Mouse (Mus musculus) heart, adult 2 months (tissue): Measurements from ENCODE around the gene Ly6g6f. TPM values are rescaled to one million over a fixed set of nuclear protein-coding genes. Genes with fewer than 3 reads are reported as not detected.

Source experiments
- DNase-seq, 2 experiments: peaks; one replicate each; pipeline ENCODE4 v3.0.0; 2021
- H3K27ac ChIP-seq: fragments of 200-600 bp; 2 replicates; pipeline ENCODE4 v1.8.1; 2022
- H3K27me3 ChIP-seq: fragments of 200-500 bp; 2 replicates; pipeline ENCODE4 v1.6.1; 2012; ENCODE audit warnings: mild to moderate bottlenecking, low read length, inconsistent platforms, mixed read lengths; ENCODE audit not compliant: control insufficient read depth, insufficient read depth
- H3K36me3 ChIP-seq: fragments of 200-500 bp; 2 replicates; pipeline ENCODE4 v1.6.1; 2012; ENCODE audit warnings: low read length, inconsistent platforms; ENCODE audit not compliant: control insufficient read depth, insufficient read depth
- H3K4me1 ChIP-seq: fragments of 200-500 bp; 2 replicates; pipeline ENCODE4 v1.6.1; 2011; ENCODE audit warnings: low read length; ENCODE audit not compliant: control insufficient read depth, insufficient read depth
- H3K4me3 ChIP-seq: fragments of 200-600 bp; 2 replicates; pipeline ENCODE4 v1.8.1; 2022
- H3K79me2 ChIP-seq: fragments of 200-500 bp; replicated peaks from 2 replicates; pipeline ENCODE4 v1.6.1; 2012; ENCODE audit warnings: mild to moderate bottlenecking, inconsistent platforms, low read length, moderate library complexity, mixed read lengths; ENCODE audit not compliant: control insufficient read depth, insufficient read depth
- H3K9ac ChIP-seq: fragments of 200-500 bp; 2 replicates; pipeline ENCODE4 v1.6.1; 2012; ENCODE audit warnings: low read depth, mild to moderate bottlenecking, control low read depth, inconsistent platforms, low read length, mixed read lengths
- CTCF ChIP-seq: fragments of 200-600 bp; IDR thresholded peaks from 2 replicates; pipeline ENCODE4 v1.8.1; 2022; ENCODE audit warnings: antibody characterized with exemption, mild to moderate bottlenecking, moderate library complexity
- EP300 ChIP-seq: fragments of 200-500 bp; IDR thresholded peaks from 2 replicates; pipeline ENCODE4 v1.6.1; 2011; ENCODE audit warnings: low read depth, low read length, control low read depth; ENCODE audit not compliant: insufficient read depth
- POLR2A ChIP-seq: fragments of 200-500 bp; IDR thresholded peaks from 2 replicates; pipeline ENCODE4 v1.6.1; 2011; ENCODE audit warnings: mild to moderate bottlenecking, low read depth, low read length, control low read depth; ENCODE audit not compliant: insufficient read depth
- WGBS: fragments of 180-500 bp; shearing (Covaris S2); methylation state at CpG from one replicate; pipeline ENCODE4 v1.1.7; 2018; 5-methylcytosine and 5-hydroxymethylcytosine counted together
- intact Hi-C: fragments of 180-260 bp; cut with DNase I; formaldehyde crosslinking; loops from one replicate; pipeline ENCODE4 v1.15.1; 2025
- polyA plus RNA-seq: library from polyadenylated mRNA; depleted of rRNA; stranded (reverse); fragments of >200 nt; gene quantifications from 2 replicates; pipeline ENCODE4 v1.2.3, GENCODE M21; 2012; rRNA removed
- total RNA-seq, 2 experiments: library from RNA; stranded (reverse); gene quantifications; 2 replicates each; pipeline ENCODE4 v1.2.3; 2021

Ly6g6f gene
- total and polyA plus RNA-seq, 3 experiments = 0.27 TPM; not detected in 2

- whole genome bisulfite sequencing = 73% methylated on average over 7 of the region's 7 CpGs
- H3K27ac ChIP-seq = no peak overlapping the region
- H3K36me3 ChIP-seq = no peaks in the 10 kb centered on the region
- H3K27me3 ChIP-seq = no peaks in the 10 kb centered on the region
- TF ChIP-seq CTCF (no peak), POLR2A (no peak), EP300 (no peak)
- no peaks in the 10 kb centered on the region for H3K79me2 ChIP-seq
- H3K4me1 ChIP-seq = no peaks in the 10 kb centered on the region
- H3K4me3 ChIP-seq = no peak overlapping the region
- intact Hi-C loops = no loop called here
- no peak for DNase-seq
- no peak overlapping the region for H3K9ac ChIP-seq
Observed at GRCm38 (mm10) chr17:35031880-35032279, 53.5 kb downstream of the Ly6g6f start.

- Histone ChIP-seq H3K4me1 (no peaks in the 10 kb centered on the region), H3K36me3 (no peaks in the 10 kb centered on the region), H3K4me3 (no peak overlapping the region), H3K79me2 (no peaks in the 10 kb centered on the region), H3K27me3 (no peaks in the 10 kb centered on the region), H3K9ac (no peak overlapping the region), H3K27ac (no peak overlapping the region)
- TF ChIP-seq CTCF (no peak), EP300 (no peak), POLR2A (no peak)
- 89% methylated on average over 11 of the region's 11 CpGs for WGBS
- intact Hi-C loops = no loop called here
- no peak for DNase-seq
Observed at GRCm38 (mm10) chr17:35031272-35031671, 54.1 kb downstream of the Ly6g6f start.

Other genes with a start within 250 kb of the Ly6g6f start
Only the 30 nearest of the 46 such genes appear.
- gene Hspa1b, start 126.4 kb downstream of the Ly6g6f start, total RNA-seq = 10 to 100 TPM in 1 of 2 experiments, 1 to 10 TPM in 1; 2.9 to 11.2 TPM
- 2.0 and 6.3 TPM in 2 replicates for gene Hspa1b, start 126.4 kb downstream of the Ly6g6f start, polyA plus RNA-seq
- gene Gm20481, start 115.7 kb downstream of the Ly6g6f start, total RNA-seq = not detected
- not detected in 2 replicates for gene Gm20481, start 115.7 kb downstream of the Ly6g6f start, polyA plus RNA-seq
- gene Hspa1a, start 113.5 kb downstream of the Ly6g6f start, total RNA-seq = 1 to 10 TPM; 3.3 to 9.8 TPM
- 3.0 and 5.9 TPM in 2 replicates for gene Hspa1a, start 113.5 kb downstream of the Ly6g6f start, polyA plus RNA-seq
- 10 to 100 TPM in 1 of 2 experiments, 1 to 10 TPM in 1; 8.3 to 10.9 TPM for gene Hspa1l, start 112.9 kb downstream of the Ly6g6f start, total RNA-seq
- 3.6 and 6.6 TPM in 2 replicates for gene Hspa1l, start 112.9 kb downstream of the Ly6g6f start, polyA plus RNA-seq
- 10 to 100 TPM; 17.3 to 21.3 TPM for gene Lsm2, start 103.7 kb downstream of the Ly6g6f start, total RNA-seq
- 50.7 and 58.0 TPM in 2 replicates for gene Lsm2, start 103.7 kb downstream of the Ly6g6f start, polyA plus RNA-seq
- 10 to 100 TPM; 27.0 to 28.5 TPM for gene Vars, start 84.6 kb downstream of the Ly6g6f start, total RNA-seq
- gene Vars, start 84.6 kb downstream of the Ly6g6f start, polyA plus RNA-seq = 32.7 and 39.2 TPM in 2 replicates
- gene Vwa7, start 69.0 kb downstream of the Ly6g6f start, total RNA-seq = 10 to 100 TPM; 10.0 to 10.9 TPM
- gene Vwa7, start 69.0 kb downstream of the Ly6g6f start, polyA plus RNA-seq = 7.5 and 10.2 TPM in 2 replicates
- gene Sapcd1, start 57.6 kb downstream of the Ly6g6f start, total RNA-seq = not detected
- gene Sapcd1, start 57.6 kb downstream of the Ly6g6f start, polyA plus RNA-seq = 0.20 and 0.67 TPM in 2 replicates
- under 1 TPM; 0.23 to 0.29 TPM for gene Msh5, start 38.9 kb downstream of the Ly6g6f start, total RNA-seq
- gene Msh5, start 38.9 kb downstream of the Ly6g6f start, polyA plus RNA-seq = 1.00 and 1.2 TPM in 2 replicates
- gene Clic1, start 35.6 kb downstream of the Ly6g6f start, total RNA-seq = 10 to 100 TPM; 32.5 to 33.1 TPM
- 44.4 and 51.6 TPM in 2 replicates for gene Clic1, start 35.6 kb downstream of the Ly6g6f start, polyA plus RNA-seq
- gene Ddah2, start 26.6 kb downstream of the Ly6g6f start, total RNA-seq = 10 to 100 TPM; 20.0 to 20.5 TPM
- gene Ddah2, start 26.6 kb downstream of the Ly6g6f start, polyA plus RNA-seq = 31.4 and 40.8 TPM in 2 replicates
- under 1 TPM; 0.34 to 0.55 TPM for gene Ly6g6c, start 20.2 kb downstream of the Ly6g6f start, total RNA-seq
- 0.23 and 0.64 TPM in 2 replicates for gene Ly6g6c, start 20.2 kb downstream of the Ly6g6f start, polyA plus RNA-seq
- 1 to 10 TPM in 1 of 2 experiments, under 1 TPM in 1; 0.31 to 2.4 TPM for gene Mpig6b, start 19.4 kb downstream of the Ly6g6f start, total RNA-seq
- gene Mpig6b, start 19.4 kb downstream of the Ly6g6f start, polyA plus RNA-seq = 0.32 and 1.4 TPM in 2 replicates
- gene Ly6g6e, start 8.7 kb downstream of the Ly6g6f start, total RNA-seq = not detected
- gene Ly6g6e, start 8.7 kb downstream of the Ly6g6f start, polyA plus RNA-seq = 0.41 TPM in 1 of 2 replicates, not detected in the other
- under 1 TPM in 1 of 2 experiments, not detected in 1; 0.61 TPM for gene Ly6g6d, start 7.5 kb downstream of the Ly6g6f start, total RNA-seq
- 1.3 and 1.6 TPM in 2 replicates for gene Ly6g6d, start 7.5 kb downstream of the Ly6g6f start, polyA plus RNA-seq
- 10 to 100 TPM; 53.2 to 62.5 TPM for gene Abhd16a, start 3.7 kb upstream of the Ly6g6f start, total RNA-seq
- gene Abhd16a, start 3.7 kb upstream of the Ly6g6f start, polyA plus RNA-seq = 95.7 and 98.2 TPM in 2 replicates
- gene Ly6g5c, start 22.7 kb upstream of the Ly6g6f start, total RNA-seq = not detected
- gene Ly6g5c, start 22.7 kb upstream of the Ly6g6f start, polyA plus RNA-seq = not detected in 2 replicates
- under 1 TPM in 1 of 2 experiments, not detected in 1; 0.36 TPM for gene Ly6g5b, start 29.8 kb upstream of the Ly6g6f start, total RNA-seq
- gene Ly6g5b, start 29.8 kb upstream of the Ly6g6f start, polyA plus RNA-seq = 0.23 and 0.35 TPM in 2 replicates
- gene Gpank1, start 35.8 kb upstream of the Ly6g6f start, total RNA-seq = 1 to 10 TPM; 6.8 to 8.5 TPM
- gene Gpank1, start 35.8 kb upstream of the Ly6g6f start, polyA plus RNA-seq = 9.5 TPM in 2 replicates
- gene Csnk2b, start 36.4 kb upstream of the Ly6g6f start, total RNA-seq = 100 to 1,000 TPM; 149 to 170 TPM
- gene Csnk2b, start 36.4 kb upstream of the Ly6g6f start, polyA plus RNA-seq = 297 and 301 TPM in 2 replicates
- gene D17H6S53E, start 40.8 kb upstream of the Ly6g6f start, total RNA-seq = 10 to 100 TPM; 30.2 to 31.3 TPM
- 7.7 and 11.8 TPM in 2 replicates for gene D17H6S53E, start 40.8 kb upstream of the Ly6g6f start, polyA plus RNA-seq
- not detected for gene Apom, start 46.4 kb upstream of the Ly6g6f start, total RNA-seq
- not detected in 2 replicates for gene Apom, start 46.4 kb upstream of the Ly6g6f start, polyA plus RNA-seq
- gene Bag6, start 49.6 kb upstream of the Ly6g6f start, total RNA-seq = 100 to 1,000 TPM; 216 to 252 TPM
- 140 and 150 TPM in 2 replicates for gene Bag6, start 49.6 kb upstream of the Ly6g6f start, polyA plus RNA-seq
- 100 to 1,000 TPM; 132 to 139 TPM for gene Prrc2a, start 79.3 kb upstream of the Ly6g6f start, total RNA-seq
- gene Prrc2a, start 79.3 kb upstream of the Ly6g6f start, polyA plus RNA-seq = 183 and 197 TPM in 2 replicates
- gene Aif1, start 90.5 kb upstream of the Ly6g6f start, total RNA-seq = 1 to 10 TPM; 2.9 to 3.9 TPM
- 1.5 and 2.0 TPM in 2 replicates for gene Aif1, start 90.5 kb upstream of the Ly6g6f start, polyA plus RNA-seq
- 1 to 10 TPM; 4.1 to 4.5 TPM for gene Lst1, start 102.8 kb upstream of the Ly6g6f start, total RNA-seq
- 7.2 and 11.3 TPM in 2 replicates for gene Lst1, start 102.8 kb upstream of the Ly6g6f start, polyA plus RNA-seq
- gene Ltb, start 108.8 kb upstream of the Ly6g6f start, total RNA-seq = 1 to 10 TPM; 1.3 TPM
- 2.0 and 5.2 TPM in 2 replicates for gene Ltb, start 108.8 kb upstream of the Ly6g6f start, polyA plus RNA-seq
- gene Tnf, start 116.4 kb upstream of the Ly6g6f start, total RNA-seq = under 1 TPM in 1 of 2 experiments, not detected in 1; 0.34 TPM
- 0.38 and 0.80 TPM in 2 replicates for gene Tnf, start 116.4 kb upstream of the Ly6g6f start, polyA plus RNA-seq
- gene Lta, start 119.7 kb upstream of the Ly6g6f start, total RNA-seq = under 1 TPM in 1 of 2 experiments, not detected in 1; 0.23 TPM
- gene Lta, start 119.7 kb upstream of the Ly6g6f start, polyA plus RNA-seq = 0.12 TPM in 1 of 2 replicates, not detected in the other
- not detected for gene Gm16181, start 135.2 kb upstream of the Ly6g6f start, total RNA-seq
- 2.1 and 3.2 TPM in 2 replicates for gene Gm16181, start 135.2 kb upstream of the Ly6g6f start, polyA plus RNA-seq